10 mouse cellular contexts compared by ENCODE assay signal in the genomic region with DNA sequence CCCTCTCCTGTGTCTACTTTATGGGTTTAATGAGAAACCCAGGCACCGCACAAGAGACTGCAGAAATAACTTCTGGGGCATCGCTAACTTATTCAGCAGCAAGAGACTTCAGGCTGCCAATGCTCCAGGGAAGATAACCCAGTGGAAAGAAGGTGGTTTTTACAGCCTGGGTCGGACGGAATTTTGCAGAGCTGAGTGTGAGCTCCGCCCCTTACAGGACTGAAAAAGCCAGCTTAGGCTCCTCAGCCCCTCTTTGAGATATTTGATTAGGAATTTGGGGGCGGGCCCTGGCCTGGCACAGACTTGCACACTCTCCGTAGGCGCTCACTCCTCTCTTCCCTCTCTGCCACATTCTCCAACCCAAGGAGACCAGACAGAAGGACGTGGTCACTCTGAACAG. TPM values are rescaled to one million over a fixed set of nuclear protein-coding genes. Genes with fewer than 3 reads are reported as not detected.
DNase-seq lines count a peak whose midpoint lies in the region; ATAC-seq and TF ChIP-seq lines count a peak whose summit lies in the region.
"Had no signal": no experiment of that assay in that cellular context is flagged by ENCODE, and none has a peak within 500 bp of the region (broad histone marks: within the 10 kb centered on the region; RNA-seq: fewer than 3 reads in every experiment).

TSS of gene Fmod (plus strand) at position 83 of the 400 bp plus-strand sequence.

- no peak for TF ChIP-seq POLR2A in limb, embryonic 14.5 days (IDR thresholded peaks at IDR 0.05; ENCODE audit: borderline replicate concordance, extremely low read depth, insufficient read depth, insufficient read length)

- H3K36me3 ChIP-seq in hindbrain, embryonic 12.5 days = no peaks in the 10 kb centered on the region
- no peaks in the 10 kb centered on the region for H3K36me3 ChIP-seq in hindbrain, embryonic 14.5 days (replicated peaks; ENCODE audit: control insufficient read depth, insufficient read depth)
- no peaks in the 10 kb centered on the region for H3K36me3 ChIP-seq in embryonic facial prominence, embryonic 10.5 days (replicated peaks)
- H3K36me3 ChIP-seq in limb, embryonic 14.5 days (ENCODE audit: control insufficient read depth, insufficient read depth, low read length) = no peaks in the 10 kb centered on the region

- peaks cover 16% of the 10 kb centered on the region for H3K4me1 ChIP-seq in hindbrain, embryonic 12.5 days
- H3K4me1 ChIP-seq in hindbrain, embryonic 14.5 days (replicated peaks; ENCODE audit: control insufficient read depth, insufficient read depth, low read length) = no peaks in the 10 kb centered on the region
- peaks cover 12% of the 10 kb centered on the region for H3K4me1 ChIP-seq in embryonic facial prominence, embryonic 10.5 days
- H3K4me1 ChIP-seq in limb, embryonic 14.5 days (ENCODE audit: control insufficient read depth, insufficient read depth, low read length) = peaks cover 21% of the 10 kb centered on the region
- H3K4me1 ChIP-seq: megakaryocyte, embryonic 14.5 days had no signal

- no peak for DNase-seq in hindbrain, embryonic 14.5 days (ENCODE audit: low spot score)
- DNase-seq in embryonic facial prominence, embryonic 10.5 days (ENCODE audit: low spot score) = peak; percentile 29
- no peak for DNase-seq in gastrocnemius, postnatal 4 days (ENCODE audit: low spot score in 2 of 2)
- DNase-seq in limb, embryonic 14.5 days (ENCODE audit: low spot score) = peak; percentile 64
- DNase-seq in right cerebral cortex, postnatal 36 days (ENCODE audit: low spot score in 2 of 2) = no peak
- no peak for DNase-seq in layer of hippocampus, adult 9-10 months (ENCODE audit: low spot score)

- no peak for ATAC-seq in hindbrain, embryonic 12.5 days (ENCODE audit: low FRiP score)
- no peak for ATAC-seq in hindbrain, embryonic 14.5 days (ENCODE audit: low FRiP score)
- ATAC-seq in limb, embryonic 14.5 days (ENCODE audit: low FRiP score, low read depth) = peak; percentile 72
- ATAC-seq in megakaryocyte progenitor cell, adult 5-6 weeks (replicated peaks; ENCODE audit: poor library complexity) = no peak

- H3K27ac ChIP-seq in hindbrain, embryonic 12.5 days = no peak within 1 kb of the TSS
- no peak within 1 kb of the TSS for H3K27ac ChIP-seq in hindbrain, embryonic 14.5 days
- H3K27ac ChIP-seq in embryonic facial prominence, embryonic 10.5 days (replicated peaks) = no peak within 1 kb of the TSS; the same call in 1 of the 2 replicates
- peak within 1 kb of the TSS; percentile 77 for H3K27ac ChIP-seq in limb, embryonic 14.5 days (replicated peaks; ENCODE audit: low read depth, low read length)

- no peak within 1 kb of the TSS for H3K4me3 ChIP-seq in hindbrain, embryonic 12.5 days
- no peak within 1 kb of the TSS for H3K4me3 ChIP-seq in hindbrain, embryonic 14.5 days (replicated peaks; ENCODE audit: low read length)
- no peak within 1 kb of the TSS for H3K4me3 ChIP-seq in embryonic facial prominence, embryonic 10.5 days
- H3K4me3 ChIP-seq in limb, embryonic 14.5 days (replicated peaks; ENCODE audit: low read length) = peak within 1 kb of the TSS; percentile 29
- H3K4me3 ChIP-seq: megakaryocyte, embryonic 14.5 days had no signal

- H3K9ac ChIP-seq in hindbrain, embryonic 12.5 days = no peak within 1 kb of the TSS
- H3K9ac ChIP-seq in hindbrain, embryonic 14.5 days = no peak within 1 kb of the TSS
- H3K9ac ChIP-seq in limb, embryonic 14.5 days (ENCODE audit: low read depth, low read length, severe bottlenecking) = peak within 1 kb of the TSS; percentile 1; the same call in 1 of the 2 replicates

- peak within 1 kb of the TSS; percentile 3; the same call in 1 of the 2 replicates for H3K4me2 ChIP-seq in hindbrain, embryonic 12.5 days (replicated peaks)
- no peak within 1 kb of the TSS; the same call in 1 of the 2 replicates for H3K4me2 ChIP-seq in hindbrain, embryonic 14.5 days (replicated peaks)
- H3K4me2 ChIP-seq in limb, embryonic 14.5 days (replicated peaks; ENCODE audit: low read depth, low read length, severe bottlenecking) = peak within 1 kb of the TSS; percentile 28

- 51% methylated on average over 9 of the region's 9 CpGs for WGBS in hindbrain, embryonic 12.5 days
- WGBS in hindbrain, embryonic 14.5 days = 55% methylated on average over 9 of the region's 9 CpGs
- WGBS in embryonic facial prominence, embryonic 10.5 days = 56% methylated on average over 9 of the region's 9 CpGs
- 14% methylated on average over 9 of the region's 9 CpGs for WGBS in limb, embryonic 14.5 days

- no peaks in the 10 kb centered on the region; the same call in 1 of the 2 replicates for H3K27me3 ChIP-seq in hindbrain, embryonic 12.5 days
- no peaks in the 10 kb centered on the region for H3K27me3 ChIP-seq in hindbrain, embryonic 14.5 days (ENCODE audit: control insufficient read depth, insufficient read depth, low read length)
- 0 out of 2 replicates have a peak, but pooled peaks cover 8% of the 10 kb centered on the region for H3K27me3 ChIP-seq in embryonic facial prominence, embryonic 10.5 days (replicated peaks; ENCODE audit: low read depth, poor library complexity, severe bottlenecking)
- no peaks in the 10 kb centered on the region for H3K27me3 ChIP-seq in limb, embryonic 14.5 days (ENCODE audit: control insufficient read depth, insufficient read depth, low read length)

- no peaks in the 10 kb centered on the region for H3K9me3 ChIP-seq in hindbrain, embryonic 12.5 days (replicated peaks)
- H3K9me3 ChIP-seq in hindbrain, embryonic 14.5 days (ENCODE audit: control insufficient read depth, low read length) = no peaks in the 10 kb centered on the region
- H3K9me3 ChIP-seq in embryonic facial prominence, embryonic 10.5 days = no peaks in the 10 kb centered on the region
- H3K9me3 ChIP-seq in limb, embryonic 14.5 days (ENCODE audit: control insufficient read depth, low read length) = no peaks in the 10 kb centered on the region

RNA-seq across cellular contexts. Expression of gene Fmod, which starts in this region (rescaled TPM):
- polyA plus RNA-seq in hindbrain, embryonic 12.5 days (2016; fragmentation: Nextera tagmentation; extraction: Ambion mirVana) = 12.7 and 19.8 TPM in 2 replicates
- polyA plus RNA-seq in hindbrain, embryonic 14.5 days (2014; fragmentation: Nextera tagmentation; extraction: Ambion mirVana) = 5.3 and 6.2 TPM in 2 replicates
- 2.0 and 2.2 TPM in 2 replicates for polyA plus RNA-seq in embryonic facial prominence, embryonic 10.5 days (2016; fragmentation: Nextera tagmentation; extraction: Ambion mirVana)
- 100 to 1,000 TPM; 108 to 184 TPM for total RNA-seq in gastrocnemius, postnatal 4 days (2021)
- 86.7 and 105 TPM in 2 replicates for polyA plus RNA-seq in limb, embryonic 14.5 days (2012; rRNA removed)
- 75.1 and 79.5 TPM in 2 replicates for polyA plus RNA-seq in limb, embryonic 14.5 days (2014; fragmentation: Nextera tagmentation; extraction: Ambion mirVana)
- total RNA-seq in megakaryocyte progenitor cell, adult 5-6 weeks (2015) = not detected in 2 replicates
- total RNA-seq in megakaryocyte progenitor cell, adult 5-6 weeks (2017) = not detected in 2 replicates
- total RNA-seq: ES-E14 had no signal

Comparison
In these comparisons a context has a peak if more than half of its experiments do, and no peak if none do; other contexts are left out.
1. RNA of gene Fmod (total RNA-seq): 108 to 184 TPM in gastrocnemius, postnatal 4 days; not detected in megakaryocyte progenitor cell, adult 5-6 weeks; every median in the first group is over 100 times any median in the second.
2. DNase-seq: peak in embryonic facial prominence, embryonic 10.5 days (single experiment) and limb, embryonic 14.5 days (single experiment); none in hindbrain, embryonic 14.5 days (single experiment), gastrocnemius, postnatal 4 days (0 of 2), right cerebral cortex, postnatal 36 days (0 of 2) and layer of hippocampus, adult 9-10 months (single experiment).